Mouse (Mus musculus): ENCODE results near the gene Zfp467. TPM values are rescaled to one million over a fixed set of nuclear protein-coding genes. Genes with fewer than 3 reads are reported as not detected.
A peak's percentile ranks its signal among the peaks of the same experiment; 100 is the strongest.

Gene Zfp467
- polyA plus RNA-seq (2015; fragmentation: Nextera tagmentation; extraction: Ambion mirVana): 24.1 and 24.4 TPM in 2 replicates

DNA sequence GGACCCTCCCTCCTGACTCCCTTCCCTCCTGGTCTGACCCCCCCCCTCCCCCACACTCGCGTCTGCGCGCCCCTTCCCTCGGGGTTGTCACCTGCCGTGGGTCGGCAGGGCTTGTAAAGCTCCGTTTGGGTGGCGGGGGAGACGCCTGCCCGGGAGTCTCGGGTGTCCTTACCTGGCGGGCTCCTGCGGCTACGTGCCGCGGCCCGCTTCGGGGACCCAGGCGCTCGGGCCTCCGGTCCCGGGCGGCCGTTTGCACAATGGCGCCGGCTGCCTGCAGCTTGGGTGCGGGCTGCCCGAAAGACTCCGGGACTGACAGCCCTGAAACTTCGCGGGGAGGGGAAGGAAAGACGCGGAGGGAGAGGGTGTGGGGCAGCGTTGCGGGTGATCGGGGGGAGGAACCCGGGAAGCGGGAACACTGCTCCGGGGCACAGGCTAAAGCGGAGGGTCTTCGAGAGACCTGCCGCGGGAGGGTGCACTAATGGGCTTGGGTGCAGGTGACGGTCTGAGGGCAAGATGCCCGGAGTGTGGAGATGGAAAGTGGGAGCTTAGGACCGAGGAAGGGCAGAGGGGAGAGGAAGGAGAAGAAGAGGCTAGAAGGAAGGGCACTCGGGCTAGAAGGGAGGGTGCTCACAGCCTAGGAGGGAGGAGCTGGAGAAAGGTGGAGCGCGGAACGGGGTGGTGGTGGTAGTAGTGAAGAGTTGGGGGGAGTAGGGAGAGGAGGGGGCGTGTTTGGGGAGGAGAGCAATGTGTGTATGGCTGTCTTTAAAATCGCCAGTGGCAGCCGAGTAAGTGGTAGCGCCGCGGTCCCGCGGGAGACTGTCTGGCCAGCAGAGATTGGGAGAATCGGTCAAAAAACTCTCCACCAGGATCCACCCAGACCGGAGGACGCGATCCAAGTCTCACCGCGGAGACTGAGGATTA lies at the start of gene Zfp467:
Zfp467 (minus strand) TSS at position 645 of the 921 bp plus-strand sequence.
- Histone ChIP-seq H3K36me3 (ENCODE audit: control insufficient read depth, insufficient read depth, low read length) (peaks cover 12% of the 10 kb centered on the region), H3K9me3 (replicated peaks; ENCODE audit: control insufficient read depth, low read length) (no peaks in the 10 kb centered on the region), H3K4me3 (replicated peaks; ENCODE audit: low read length) (peak within 1 kb of the TSS; percentile 96), H3K27ac (ENCODE audit: low read length) (peak within 1 kb of the TSS; percentile 98), H3K9ac (ENCODE audit: low read length) (peak within 1 kb of the TSS; percentile 99), H3K4me1 (ENCODE audit: control insufficient read depth, insufficient read depth, low read length) (peaks cover 27% of the 10 kb centered on the region), H3K27me3 (ENCODE audit: control insufficient read depth, insufficient read depth, low read length) (no peaks in the 10 kb centered on the region), H3K4me2 (ENCODE audit: low read depth, low read length) (peak within 1 kb of the TSS; percentile 78)
- peak; percentile 49 for ATAC-seq (ENCODE audit: insufficient read depth, low FRiP score)
- WGBS: under 1% methylated on average over 64 of the region's 65 CpGs

DNA sequence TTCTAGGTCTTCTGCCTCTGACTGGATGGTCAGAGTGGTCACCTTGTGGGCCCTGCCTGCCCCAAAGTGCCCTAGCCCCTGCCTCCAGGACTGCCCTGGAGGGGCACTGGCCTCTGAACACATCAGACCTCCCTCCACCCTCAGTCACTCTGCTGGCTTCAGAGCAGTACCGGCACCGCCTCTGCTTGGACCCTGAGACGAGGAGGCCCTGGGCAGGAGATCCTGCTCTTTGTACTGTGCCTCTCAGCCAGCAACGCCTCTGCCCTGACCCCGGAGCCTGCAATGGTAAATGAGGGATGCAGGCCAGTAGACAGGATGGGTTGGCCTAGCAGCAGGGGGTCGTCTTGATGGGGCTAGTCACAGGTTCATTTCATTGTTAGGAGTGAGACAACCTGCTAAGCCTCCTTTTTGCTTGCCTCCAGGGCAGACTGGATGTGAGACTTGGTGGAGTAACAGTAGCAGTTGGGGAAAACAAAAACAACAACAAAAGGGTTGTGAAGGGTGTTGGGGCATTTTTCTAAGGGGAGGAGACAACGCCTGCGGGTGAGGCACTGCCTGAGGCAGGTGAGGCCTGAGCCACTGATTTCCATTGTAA lies 47.6 kb upstream of the Zfp467 start:
- H3K9me3 ChIP-seq (replicated peaks; ENCODE audit: control insufficient read depth, low read length): no peaks in the 10 kb centered on the region
- H3K27ac ChIP-seq (ENCODE audit: low read length): no peak overlapping the region
- H3K36me3 ChIP-seq (ENCODE audit: control insufficient read depth, insufficient read depth, low read length): no peaks in the 10 kb centered on the region
- no peaks in the 10 kb centered on the region for H3K27me3 ChIP-seq (ENCODE audit: control insufficient read depth, insufficient read depth, low read length)
- H3K4me2 ChIP-seq (ENCODE audit: low read depth, low read length): no peak overlapping the region
- H3K9ac ChIP-seq (ENCODE audit: low read length): no peak overlapping the region
- WGBS: 37% methylated on average over 8 of the region's 8 CpGs
- ATAC-seq (ENCODE audit: insufficient read depth, low FRiP score): no peak
- H3K4me3 ChIP-seq (replicated peaks; ENCODE audit: low read length): no peak overlapping the region
- H3K4me1 ChIP-seq (ENCODE audit: control insufficient read depth, insufficient read depth, low read length): no peaks in the 10 kb centered on the region

DNA sequence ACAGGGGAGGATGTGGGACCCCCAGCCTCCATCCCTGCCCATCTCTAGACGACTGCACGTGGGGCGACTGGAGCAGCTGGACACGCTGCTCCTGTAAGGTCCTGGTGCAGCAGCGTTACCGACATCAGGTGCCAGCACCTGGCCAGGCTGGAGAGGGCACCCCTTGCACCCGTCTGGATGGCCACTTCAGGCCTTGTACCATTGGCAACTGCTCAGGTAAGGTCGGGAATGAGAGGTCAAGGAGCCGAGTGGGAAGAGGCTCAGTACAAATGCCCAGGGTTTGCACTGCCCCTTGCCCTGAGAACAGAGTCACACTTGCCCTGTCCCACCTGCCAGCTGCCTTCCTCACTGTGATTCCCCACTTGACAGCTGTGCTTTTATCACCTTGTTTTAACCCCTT lies 45.7 kb upstream of the Zfp467 start:
- H3K27ac ChIP-seq (ENCODE audit: low read length): no peak overlapping the region
- no peak for ATAC-seq (ENCODE audit: insufficient read depth, low FRiP score)
- no peaks in the 10 kb centered on the region for H3K27me3 ChIP-seq (ENCODE audit: control insufficient read depth, insufficient read depth, low read length)
- 66% methylated on average over 9 of the region's 9 CpGs for WGBS
- no peak overlapping the region for H3K4me3 ChIP-seq (replicated peaks; ENCODE audit: low read length)
- no peak overlapping the region for H3K4me2 ChIP-seq (ENCODE audit: low read depth, low read length)
- no peaks in the 10 kb centered on the region for H3K36me3 ChIP-seq (ENCODE audit: control insufficient read depth, insufficient read depth, low read length)
- H3K4me1 ChIP-seq (ENCODE audit: control insufficient read depth, insufficient read depth, low read length): 0 out of 2 replicates have a peak, but pooled peaks cover 4% of the 10 kb centered on the region
- H3K9ac ChIP-seq (ENCODE audit: low read length): no peak overlapping the region
- no peaks in the 10 kb centered on the region for H3K9me3 ChIP-seq (replicated peaks; ENCODE audit: control insufficient read depth, low read length)

DNA sequence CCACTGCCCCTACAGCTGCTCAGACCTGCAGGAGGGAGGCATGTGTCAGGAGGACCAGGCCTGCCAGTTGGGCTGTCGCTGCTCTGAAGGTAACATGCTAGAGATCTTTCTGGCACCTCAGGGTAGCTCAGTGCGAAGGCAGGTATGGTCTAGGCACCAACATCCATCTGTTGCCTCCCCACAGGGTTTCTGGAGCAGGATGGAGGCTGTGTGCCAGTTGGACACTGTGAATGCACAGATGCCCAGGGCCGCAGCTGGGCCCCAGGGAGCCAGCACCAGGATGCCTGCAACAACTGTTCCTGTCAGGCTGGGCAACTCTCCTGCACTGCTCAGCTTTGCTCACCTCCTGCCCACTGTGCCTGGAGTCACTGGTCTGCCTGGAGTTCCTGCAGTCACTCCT lies 44.1 kb upstream of the Zfp467 start:
- ATAC-seq (ENCODE audit: insufficient read depth, low FRiP score): no peak
- no peak overlapping the region for H3K4me2 ChIP-seq (ENCODE audit: low read depth, low read length)

DNA sequence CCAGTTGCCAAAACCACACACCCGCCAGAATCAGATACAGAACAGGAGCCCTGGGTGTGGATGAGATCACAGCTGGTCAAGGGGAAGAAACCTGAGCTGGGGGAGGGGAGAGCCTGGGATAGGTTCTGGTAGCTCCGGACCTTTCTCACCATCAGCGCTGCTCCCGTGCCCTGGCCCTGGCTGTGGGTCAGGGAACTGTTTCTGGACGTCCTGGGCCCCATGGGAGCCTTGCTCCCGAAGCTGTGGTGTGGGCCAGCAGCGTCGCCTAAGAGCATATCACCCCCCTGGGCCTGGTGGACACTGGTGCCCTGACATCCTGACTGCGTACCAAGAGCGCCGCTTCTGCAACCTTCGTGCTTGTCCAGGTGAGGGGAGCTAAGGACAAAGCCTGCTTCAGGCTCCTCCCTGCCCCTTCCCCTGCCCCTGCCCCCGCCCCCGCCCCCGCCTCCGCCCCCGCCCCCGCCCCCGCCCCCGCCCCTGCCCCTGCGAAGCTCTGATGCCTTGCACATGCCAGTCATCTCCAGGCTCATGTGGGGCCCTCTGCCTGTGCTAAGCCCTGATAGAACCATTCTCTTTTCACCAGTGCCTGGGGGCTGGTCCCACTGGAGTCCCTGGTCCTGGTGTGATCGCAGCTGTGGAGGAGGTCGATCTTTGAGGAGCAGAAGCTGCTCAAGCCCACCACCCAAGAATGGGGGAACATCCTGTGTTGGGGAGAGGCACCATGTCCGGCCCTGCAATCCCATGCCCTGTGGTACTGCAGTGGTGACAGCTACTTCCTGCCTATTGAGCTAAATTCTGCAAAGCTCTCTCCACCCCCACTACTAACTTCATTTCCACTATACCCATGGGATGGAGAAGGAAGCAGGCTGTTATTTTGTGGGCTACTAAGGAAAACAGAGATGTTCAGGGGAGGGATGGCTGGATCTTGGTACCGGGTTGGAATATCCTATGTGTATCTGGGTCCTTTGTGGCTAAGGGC lies 42.4 kb upstream of the Zfp467 start:
- H3K4me1 ChIP-seq (ENCODE audit: control insufficient read depth, insufficient read depth, low read length): 0 out of 2 replicates have a peak, but pooled peaks cover 4% of the 10 kb centered on the region
- peak overlapping the region; percentile 56 for H3K9ac ChIP-seq (ENCODE audit: low read length)
- no peak; the same call in 1 of the 2 replicates for ATAC-seq (ENCODE audit: insufficient read depth, low FRiP score)
- no peaks in the 10 kb centered on the region for H3K9me3 ChIP-seq (replicated peaks; ENCODE audit: control insufficient read depth, low read length)
- peak overlapping the region; percentile 50 for H3K4me2 ChIP-seq (ENCODE audit: low read depth, low read length)
- H3K27me3 ChIP-seq (ENCODE audit: control insufficient read depth, insufficient read depth, low read length): no peaks in the 10 kb centered on the region
- H3K27ac ChIP-seq (ENCODE audit: low read length): no peak overlapping the region
- WGBS: 11% methylated on average over 20 of the region's 25 CpGs
- H3K36me3 ChIP-seq (ENCODE audit: control insufficient read depth, insufficient read depth, low read length): no peaks in the 10 kb centered on the region
- H3K4me3 ChIP-seq (replicated peaks; ENCODE audit: low read length): peak overlapping the region; percentile 29

More for the DNA sequence above, 44.1 kb upstream of the Zfp467 start:
- H3K9me3 ChIP-seq (replicated peaks; ENCODE audit: control insufficient read depth, low read length): no peaks in the 10 kb centered on the region
- no peaks in the 10 kb centered on the region for H3K36me3 ChIP-seq (ENCODE audit: control insufficient read depth, insufficient read depth, low read length)
- no peak overlapping the region for H3K4me3 ChIP-seq (replicated peaks; ENCODE audit: low read length)
- 97% methylated on average over 3 of the region's 3 CpGs for WGBS
- H3K9ac ChIP-seq (ENCODE audit: low read length): no peak overlapping the region
- no peaks in the 10 kb centered on the region for H3K27me3 ChIP-seq (ENCODE audit: control insufficient read depth, insufficient read depth, low read length)
- no peak overlapping the region for H3K27ac ChIP-seq (ENCODE audit: low read length)
- 0 out of 2 replicates have a peak, but pooled peaks cover 4% of the 10 kb centered on the region for H3K4me1 ChIP-seq (ENCODE audit: control insufficient read depth, insufficient read depth, low read length)

DNA sequence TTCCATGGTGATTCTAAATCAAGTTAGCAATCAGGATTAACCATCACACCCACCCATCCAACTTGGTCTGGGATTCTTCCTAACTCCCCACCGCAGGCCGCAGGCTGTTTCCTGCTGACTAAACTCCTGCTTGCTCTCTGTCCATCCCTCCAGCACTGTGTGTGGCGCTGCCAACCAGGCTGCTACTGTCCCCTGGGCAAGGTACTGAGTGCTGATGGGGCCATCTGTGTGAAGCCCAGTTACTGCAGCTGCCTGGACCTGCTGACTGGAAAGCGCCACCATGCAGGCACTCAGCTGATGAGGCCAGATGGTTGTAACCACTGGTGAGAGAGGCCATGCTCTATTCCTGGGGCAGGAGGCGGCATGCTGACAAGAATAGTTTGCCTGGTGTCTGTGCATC lies 36.9 kb upstream of the Zfp467 start:
- Histone ChIP-seq H3K4me2 (ENCODE audit: low read depth, low read length) (no peak overlapping the region), H3K9me3 (replicated peaks; ENCODE audit: control insufficient read depth, low read length) (no peaks in the 10 kb centered on the region), H3K9ac (ENCODE audit: low read length) (no peak overlapping the region), H3K4me1 (ENCODE audit: control insufficient read depth, insufficient read depth, low read length) (0 out of 2 replicates have a peak, but pooled peaks cover under 1% of the 10 kb centered on the region), H3K4me3 (replicated peaks; ENCODE audit: low read length) (no peak overlapping the region), H3K27ac (ENCODE audit: low read length) (no peak overlapping the region), H3K36me3 (ENCODE audit: control insufficient read depth, insufficient read depth, low read length) (no peaks in the 10 kb centered on the region), H3K27me3 (ENCODE audit: control insufficient read depth, insufficient read depth, low read length) (no peaks in the 10 kb centered on the region)
- 75% methylated on average over 5 of the region's 5 CpGs for WGBS
- ATAC-seq (ENCODE audit: insufficient read depth, low FRiP score): no peak

DNA sequence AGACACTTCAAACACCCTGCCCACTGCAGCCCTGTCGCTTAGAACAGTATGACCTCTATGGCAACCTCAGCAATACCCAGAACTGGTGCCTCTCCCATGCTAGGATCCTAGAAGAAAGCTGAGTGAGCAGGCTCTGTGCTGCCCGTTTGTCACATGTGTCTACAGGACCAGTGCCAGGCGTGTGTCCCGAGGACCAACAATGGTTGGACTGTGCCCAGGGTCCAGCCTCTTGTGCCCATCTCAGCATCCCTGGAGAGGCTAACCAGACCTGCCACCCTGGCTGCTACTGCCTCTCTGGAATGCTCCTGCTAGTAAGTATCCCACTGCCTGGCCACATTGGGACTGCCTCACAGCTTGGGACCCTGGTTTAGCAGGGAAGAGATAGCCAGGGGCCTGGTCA lies 32.8 kb upstream of the Zfp467 start:
- H3K27ac ChIP-seq (ENCODE audit: low read length): no peak overlapping the region
- H3K27me3 ChIP-seq (ENCODE audit: control insufficient read depth, insufficient read depth, low read length): no peaks in the 10 kb centered on the region
- no peak overlapping the region for H3K4me2 ChIP-seq (ENCODE audit: low read depth, low read length)
- no peak overlapping the region for H3K9ac ChIP-seq (ENCODE audit: low read length)
- H3K36me3 ChIP-seq (ENCODE audit: control insufficient read depth, insufficient read depth, low read length): no peaks in the 10 kb centered on the region
- ATAC-seq (ENCODE audit: insufficient read depth, low FRiP score): no peak
- no peak overlapping the region for H3K4me3 ChIP-seq (replicated peaks; ENCODE audit: low read length)
- 85% methylated on average over 4 of the region's 4 CpGs for WGBS
- no peaks in the 10 kb centered on the region for H3K4me1 ChIP-seq (ENCODE audit: control insufficient read depth, insufficient read depth, low read length)
- no peaks in the 10 kb centered on the region for H3K9me3 ChIP-seq (replicated peaks; ENCODE audit: control insufficient read depth, low read length)

DNA sequence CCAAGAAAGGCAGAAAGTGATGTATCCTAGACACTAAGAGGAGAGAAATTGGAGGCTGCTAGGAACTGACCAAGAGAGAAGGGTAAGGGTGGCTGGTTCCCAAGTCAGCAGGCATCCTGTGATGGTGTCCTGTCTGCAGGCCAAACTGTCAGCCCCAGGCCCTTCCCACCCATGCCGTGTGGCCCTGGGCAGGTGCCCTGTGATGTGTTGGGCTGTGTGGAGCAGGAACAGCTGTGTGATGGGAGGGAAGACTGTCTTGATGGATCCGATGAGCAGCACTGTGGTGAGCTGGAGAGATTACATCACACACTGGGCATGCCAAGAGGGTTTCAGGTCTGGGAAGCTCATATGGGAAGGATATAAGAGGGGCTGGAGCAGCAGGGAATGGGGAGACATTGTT lies 25.1 kb upstream of the Zfp467 start:
- no peak overlapping the region for H3K27ac ChIP-seq (ENCODE audit: low read length)
- ATAC-seq (ENCODE audit: insufficient read depth, low FRiP score): no peak
- WGBS: 71% methylated on average over 2 of the region's 2 CpGs
- no peak overlapping the region for H3K9ac ChIP-seq (ENCODE audit: low read length)
- no peaks in the 10 kb centered on the region for H3K4me1 ChIP-seq (ENCODE audit: control insufficient read depth, insufficient read depth, low read length)
- H3K4me2 ChIP-seq (ENCODE audit: low read depth, low read length): no peak overlapping the region
- no peaks in the 10 kb centered on the region for H3K9me3 ChIP-seq (replicated peaks; ENCODE audit: control insufficient read depth, low read length)
- no peaks in the 10 kb centered on the region for H3K36me3 ChIP-seq (ENCODE audit: control insufficient read depth, insufficient read depth, low read length)
- H3K27me3 ChIP-seq (ENCODE audit: control insufficient read depth, insufficient read depth, low read length): no peaks in the 10 kb centered on the region
- H3K4me3 ChIP-seq (replicated peaks; ENCODE audit: low read length): no peak overlapping the region

All from stomach, embryonic 16.5 days (tissue).